In the genomic region with DNA sequence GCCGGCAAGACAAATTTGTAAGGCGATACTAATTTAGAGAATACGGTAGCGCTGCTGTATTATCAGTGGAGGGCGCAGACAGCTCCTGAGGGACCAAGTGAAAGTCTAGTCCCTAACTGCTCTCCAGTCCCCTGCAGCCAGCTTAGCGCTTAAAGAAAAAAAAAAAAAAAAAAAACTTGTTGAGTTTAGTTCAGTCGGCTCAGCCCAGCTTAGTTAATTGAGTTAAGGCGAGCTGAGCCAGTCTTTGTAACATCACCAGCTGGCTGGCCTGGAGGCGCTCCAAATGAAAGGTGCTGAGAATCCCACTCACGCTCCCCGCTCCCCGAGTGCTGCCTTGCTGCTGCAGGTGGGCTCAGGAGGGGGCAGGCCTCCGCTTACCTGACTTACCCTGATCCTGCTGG, we compare ENCODE assay signal across 8 mouse cellular contexts.
A peak's percentile ranks its signal among the peaks of the same experiment; 100 is the strongest.
DNase-seq lines count a peak whose midpoint lies in the region; ATAC-seq and TF ChIP-seq lines count a peak whose summit lies in the region.

No protein-coding gene starts in this region.

- 8% methylated on average over 13 of the region's 13 CpGs for WGBS in heart, embryonic 11.5 days (ENCODE audit: insufficient replicate concordance)
- WGBS in embryonic facial prominence, embryonic 14.5 days = 4% methylated on average over 13 of the region's 13 CpGs
- WGBS in intestine, embryonic 14.5 days = 14% methylated on average over 13 of the region's 13 CpGs
- 7% methylated on average over 13 of the region's 13 CpGs for WGBS in limb, embryonic 14.5 days

- no peaks in the 10 kb centered on the region for H3K9me3 ChIP-seq in heart, embryonic 11.5 days (replicated peaks; ENCODE audit: control insufficient read depth, low read length)
- no peaks in the 10 kb centered on the region for H3K9me3 ChIP-seq in embryonic facial prominence, embryonic 14.5 days (ENCODE audit: control insufficient read depth, low read length)
- H3K9me3 ChIP-seq in intestine, embryonic 14.5 days (ENCODE audit: control insufficient read depth, low read length) = no peaks in the 10 kb centered on the region
- H3K9me3 ChIP-seq in limb, embryonic 14.5 days (ENCODE audit: control insufficient read depth, low read length) = no peaks in the 10 kb centered on the region

- H3K27ac ChIP-seq in heart, embryonic 11.5 days (ENCODE audit: low read depth, low read length) = no peak overlapping the region
- H3K27ac ChIP-seq in embryonic facial prominence, embryonic 14.5 days (replicated peaks; ENCODE audit: low read depth, low read length) = no peak overlapping the region
- H3K27ac ChIP-seq in intestine, embryonic 14.5 days (ENCODE audit: low read depth) = no peak overlapping the region
- H3K27ac ChIP-seq in limb, embryonic 14.5 days (replicated peaks; ENCODE audit: low read depth, low read length) = no peak overlapping the region

- no peaks in the 10 kb centered on the region for H3K36me3 ChIP-seq in heart, embryonic 11.5 days (ENCODE audit: control insufficient read depth, insufficient read depth, low read length)
- no peaks in the 10 kb centered on the region for H3K36me3 ChIP-seq in embryonic facial prominence, embryonic 14.5 days (ENCODE audit: control insufficient read depth, insufficient read depth, low read length)
- no peaks in the 10 kb centered on the region for H3K36me3 ChIP-seq in intestine, embryonic 14.5 days (ENCODE audit: control insufficient read depth, insufficient read depth, low read length)
- no peaks in the 10 kb centered on the region for H3K36me3 ChIP-seq in limb, embryonic 14.5 days (ENCODE audit: control insufficient read depth, insufficient read depth, low read length)

- ATAC-seq in heart, embryonic 11.5 days (replicated peaks; ENCODE audit: insufficient number of reproducible peaks, low FRiP score, low TSS enrichment) = no peak
- peak; percentile 16 for ATAC-seq in embryonic facial prominence, embryonic 14.5 days (ENCODE audit: low read depth)
- no peak for ATAC-seq in intestine, embryonic 14.5 days (replicated peaks; ENCODE audit: low FRiP score, low TSS enrichment, low read depth)
- no peak for ATAC-seq in limb, embryonic 14.5 days (ENCODE audit: low FRiP score, low read depth)

- H3K27me3 ChIP-seq in heart, embryonic 11.5 days (ENCODE audit: control insufficient read depth, insufficient read depth, low read length) = 0 out of 2 replicates have a peak, but pooled peaks cover under 1% of the 10 kb centered on the region
- no peaks in the 10 kb centered on the region; the same call in 1 of the 2 replicates for H3K27me3 ChIP-seq in embryonic facial prominence, embryonic 14.5 days (replicated peaks; ENCODE audit: control insufficient read depth, insufficient read depth, low read length)
- H3K27me3 ChIP-seq in intestine, embryonic 14.5 days (replicated peaks; ENCODE audit: control insufficient read depth, insufficient read depth, low read length) = no peaks in the 10 kb centered on the region
- no peaks in the 10 kb centered on the region for H3K27me3 ChIP-seq in limb, embryonic 14.5 days (ENCODE audit: control insufficient read depth, insufficient read depth, low read length)

- no peak for TF ChIP-seq POLR2A in limb, embryonic 14.5 days (IDR thresholded peaks at IDR 0.05; ENCODE audit: borderline replicate concordance, extremely low read depth, insufficient read depth, insufficient read length)

- no peak for DNase-seq in heart, adult 8-10 months (ENCODE audit: low spot score)
- peak; percentile 73 for DNase-seq in embryonic facial prominence, embryonic 14.5 days (ENCODE audit: low spot score)
- no peak for DNase-seq in intestine, embryonic 14.5 days (ENCODE audit: low spot score)
- no peak for DNase-seq in limb, embryonic 14.5 days (ENCODE audit: low spot score)
- DNase-seq in right cerebral cortex, postnatal 4 days = peak; percentile 57
- no peak for DNase-seq in ovary, postnatal 10 days (ENCODE audit: low spot score)
- no peak for DNase-seq in urinary bladder, postnatal 25 days (ENCODE audit: low spot score)

- H3K4me1 ChIP-seq in heart, embryonic 11.5 days (ENCODE audit: control insufficient read depth, insufficient read depth, low read length) = peaks cover 14% of the 10 kb centered on the region
- H3K4me1 ChIP-seq in embryonic facial prominence, embryonic 14.5 days (ENCODE audit: control insufficient read depth, insufficient read depth, low read length) = peaks cover 24% of the 10 kb centered on the region
- peaks cover 12% of the 10 kb centered on the region; the same call in 1 of the 2 replicates for H3K4me1 ChIP-seq in intestine, embryonic 14.5 days (replicated peaks; ENCODE audit: control insufficient read depth, insufficient read depth, low read length)
- peaks cover 14% of the 10 kb centered on the region for H3K4me1 ChIP-seq in limb, embryonic 14.5 days (ENCODE audit: control insufficient read depth, insufficient read depth, low read length)

- H3K4me2 ChIP-seq in heart, embryonic 11.5 days = peak overlapping the region; percentile 59
- peak overlapping the region; percentile 38 for H3K4me2 ChIP-seq in embryonic facial prominence, embryonic 14.5 days (ENCODE audit: low read depth, low read length)
- H3K4me2 ChIP-seq in intestine, embryonic 14.5 days (ENCODE audit: low read length) = peak overlapping the region; percentile 18; the same call in 1 of the 2 replicates
- 0 out of 2 replicates have a peak overlapping the region, but pooled peaks have one; percentile 8 for H3K4me2 ChIP-seq in limb, embryonic 14.5 days (replicated peaks; ENCODE audit: low read depth, low read length, severe bottlenecking)

- peak overlapping the region; percentile 1; the same call in 1 of the 2 replicates for H3K9ac ChIP-seq in heart, embryonic 11.5 days (ENCODE audit: low read depth, low read length)
- peak overlapping the region; percentile 16; the same call in 1 of the 2 replicates for H3K9ac ChIP-seq in embryonic facial prominence, embryonic 14.5 days (ENCODE audit: low read depth, low read length)
- no peak overlapping the region for H3K9ac ChIP-seq in intestine, embryonic 14.5 days (ENCODE audit: low read length)
- H3K9ac ChIP-seq in limb, embryonic 14.5 days (ENCODE audit: low read depth, low read length, severe bottlenecking) = 0 out of 2 replicates have a peak overlapping the region, but pooled peaks have one; percentile 9

- peak overlapping the region; percentile 18; the same call in 1 of the 2 replicates for H3K4me3 ChIP-seq in heart, embryonic 11.5 days (ENCODE audit: low read depth, low read length)
- no peak overlapping the region for H3K4me3 ChIP-seq in embryonic facial prominence, embryonic 14.5 days (ENCODE audit: low read depth, low read length)
- no peak overlapping the region for H3K4me3 ChIP-seq in intestine, embryonic 14.5 days (ENCODE audit: low read depth, low read length)
- no peak overlapping the region for H3K4me3 ChIP-seq in limb, embryonic 14.5 days (replicated peaks; ENCODE audit: low read length)

Comparison
In these comparisons a context has a peak if more than half of its experiments do, and no peak if none do; other contexts are left out.
1. H3K4me2 ChIP-seq: peak in every context shown above with its lines; median percentile 59 in heart, embryonic 11.5 days; 38 in embryonic facial prominence, embryonic 14.5 days; 18 in intestine, embryonic 14.5 days; 8 in limb, embryonic 14.5 days.
2. DNase-seq: peak in embryonic facial prominence, embryonic 14.5 days (single experiment) and right cerebral cortex, postnatal 4 days (single experiment); none in heart, adult 8-10 months (single experiment), intestine, embryonic 14.5 days (single experiment), limb, embryonic 14.5 days (single experiment), ovary, postnatal 10 days (single experiment) and urinary bladder, postnatal 25 days (single experiment).